Mouse (Mus musculus): Measurements from ENCODE around the gene Kcnk16.

DNA sequence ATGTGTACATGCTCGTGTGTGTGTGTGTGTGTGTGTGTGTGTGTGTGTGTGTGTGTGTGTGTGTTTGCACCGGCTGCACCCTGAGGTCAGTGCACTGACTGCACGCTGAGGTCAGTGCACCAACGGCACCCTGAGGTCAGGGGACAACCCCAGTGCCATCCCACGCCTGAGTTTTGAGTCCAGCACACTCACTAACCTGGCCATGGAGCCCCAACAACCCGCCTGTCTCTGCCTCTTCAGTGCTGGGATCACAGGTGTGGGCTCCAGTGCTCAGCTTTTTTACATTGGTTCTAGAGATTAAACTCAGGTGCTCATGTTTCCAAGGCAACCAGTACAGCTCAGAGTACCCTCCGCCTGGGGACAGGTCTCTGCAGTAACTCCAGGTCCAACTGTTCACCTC is 42.5 kb downstream of the Kcnk16 start:
- TF ChIP-seq TAL1 (IDR thresholded peaks at IDR 0.05; ENCODE audit: low read length) (no peak), GATA1 (IDR thresholded peaks at IDR 0.05; ENCODE audit: low read length) (no peak)
